Mouse (Mus musculus): ENCODE measurements around the gene Efhc2. TPM values are rescaled to one million over a fixed set of nuclear protein-coding genes. Genes with fewer than 3 reads are reported as not detected.

Gene Efhc2
- 1.4 and 1.6 TPM in 2 replicates for polyA plus RNA-seq (2021; fragmentation: Nextera tagmentation)
- long read RNA-seq, experiment 1, partial matches to known transcripts, result 1 of 6 reads
- long read RNA-seq, experiment 1, other reads (novel, unspliced or antisense), result 2 of 6 reads
- long read RNA-seq, experiment 2, partial matches to known transcripts, result 0 of 7 reads
- long read RNA-seq, experiment 2, other reads (novel, unspliced or antisense), result 5 of 7 reads

GRCm38 (mm10) chrX:17319126-17319583 lies at the start of gene Efhc2:
Gene Efhc2 (minus strand): TSS chrX:17319368.

